Mouse (Mus musculus): ENCODE results near the gene Fdxr.

DNA sequence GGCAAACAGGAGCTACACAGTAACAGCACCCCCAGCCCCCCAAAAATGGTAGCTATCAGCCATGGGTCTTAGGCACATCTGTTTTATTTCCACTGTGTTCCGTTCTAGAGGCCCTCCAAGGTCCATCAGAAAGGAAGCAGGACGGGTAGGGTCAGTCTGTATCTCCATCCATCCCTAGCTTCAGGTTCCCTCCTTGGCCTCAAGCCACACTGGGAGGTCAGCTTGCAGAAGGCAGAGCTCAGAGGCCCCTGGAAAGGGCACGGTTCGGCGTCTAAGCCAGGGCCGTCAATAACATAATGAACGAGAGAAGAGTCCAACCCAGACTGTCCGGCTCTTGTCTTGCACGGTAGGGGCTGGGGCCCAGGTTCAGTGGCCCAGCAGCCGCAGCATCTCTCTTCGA, 8.9 kb downstream of the Fdxr start:
- TF ChIP-seq CTCF (IDR thresholded peaks at IDR 0.05; ENCODE audit: low read depth) (no peak), EP300 (IDR thresholded peaks at IDR 0.05; ENCODE audit: low read depth) (no peak)

All from liver, postnatal 0 days (tissue).